Mouse (Mus musculus) ES-E14 (cell line): ENCODE measurements around the gene Triap1.

Experiments
- HCFC1 ChIP-seq: IDR thresholded peaks from 2 replicates; pipeline ENCODE4 v1.6.1; 2012; ENCODE audit warnings: low read length, inconsistent platforms, borderline replicate concordance; ENCODE audit not compliant: insufficient read depth
- ZC3H11A ChIP-seq: IDR thresholded peaks from 2 replicates; pipeline ENCODE4 v1.6.1; 2012; ENCODE audit warnings: low read depth, mild to moderate bottlenecking, inconsistent platforms, low read length, borderline replicate concordance
- ZNF384 ChIP-seq: IDR thresholded peaks from 2 replicates; pipeline ENCODE4 v1.6.1; 2012; ENCODE audit warnings: low read depth, low read length, inconsistent platforms

GRCm38 (mm10) chr5:115374204-115374820 is 33.3 kb downstream of the Triap1 start:
- TF ChIP-seq ZC3H11A (no peak), ZNF384 (peak; percentile 67), HCFC1 (no peak)
